Mouse (Mus musculus) naive thymus-derived CD4-positive, alpha-beta T cell, adult 2 months (primary cell): Measurements from ENCODE around the gene Pdzd9.
A peak's percentile ranks its signal among the peaks of the same experiment; 100 is the strongest.
"Not testable (repeated sequence)": the region's sequence is repeated elsewhere in the genome, so short reads cannot be mapped to it uniquely, and the experiment has no call there.

Source experiments
- DNase-seq: peaks from one replicate; pipeline ENCODE4 v3.0.0-alpha.2; 2011; ENCODE audit warnings: low read depth

Gene Pdzd9

GRCm38 (mm10) chr7:120670153-120670875 lies at the start of gene Pdzd9:
Gene Pdzd9, minus strand, starts transcription at chr7:120670343.
- DNase-seq, result peak; percentile 78

GRCm38 (mm10) chr7:120717261-120717660 lies 47.1 kb upstream of the Pdzd9 start:
- DNase-seq, result no peak

- not testable (repeated sequence) for DNase-seq
Measured at GRCm38 (mm10) chr7:120713951-120714350, 43.8 kb upstream of the Pdzd9 start.

GRCm38 (mm10) chr7:120713225-120713624 lies 43.1 kb upstream of the Pdzd9 start:
- no peak for DNase-seq

GRCm38 (mm10) chr7:120712071-120712470 lies 41.9 kb upstream of the Pdzd9 start:
- DNase-seq, result no peak

- no peak for DNase-seq
Measured at GRCm38 (mm10) chr7:120703888-120704287, 33.7 kb upstream of the Pdzd9 start.

- peak; percentile 27 for DNase-seq
Measured at GRCm38 (mm10) chr7:120699586-120699985, 29.4 kb upstream of the Pdzd9 start.

- DNase-seq, result no peak
Measured at GRCm38 (mm10) chr7:120696331-120696730, 26.2 kb upstream of the Pdzd9 start.

- DNase-seq, result peak; percentile 37
Measured at GRCm38 (mm10) chr7:120695641-120696040, 25.5 kb upstream of the Pdzd9 start.

- DNase-seq, result no peak
Measured at GRCm38 (mm10) chr7:120695196-120695595, 25.1 kb upstream of the Pdzd9 start.

GRCm38 (mm10) chr7:120693831-120694375 lies 23.8 kb upstream of the Pdzd9 start:
- DNase-seq, result peak; percentile 71

GRCm38 (mm10) chr7:120690634-120691033 lies 20.5 kb upstream of the Pdzd9 start:
- peak; percentile 47 for DNase-seq

GRCm38 (mm10) chr7:120685227-120685626 lies 15.1 kb upstream of the Pdzd9 start:
- DNase-seq, result no peak

- DNase-seq, result no peak
Measured at GRCm38 (mm10) chr7:120684731-120685161, 14.6 kb upstream of the Pdzd9 start.

GRCm38 (mm10) chr7:120682002-120682401 lies 11.9 kb upstream of the Pdzd9 start:
- no peak for DNase-seq

- DNase-seq, result no peak
Measured at GRCm38 (mm10) chr7:120679023-120679422, 8.9 kb upstream of the Pdzd9 start.

GRCm38 (mm10) chr7:120677764-120678531 lies 7.8 kb upstream of the Pdzd9 start:
- DNase-seq, result peak; percentile 40

GRCm38 (mm10) chr7:120677001-120677643 lies 7.0 kb upstream of the Pdzd9 start, which contains the start of gene Mosmo:
Gene Mosmo, plus strand, starts transcription at chr7:120677618.
- peak; percentile 78 for DNase-seq

- no peak for DNase-seq
Measured at GRCm38 (mm10) chr7:120671271-120671670, 1.1 kb upstream of the Pdzd9 start.

GRCm38 (mm10) chr7:120662079-120662478 lies 8.1 kb downstream of the Pdzd9 start:
- no peak for DNase-seq

GRCm38 (mm10) chr7:120647849-120648248 lies 22.3 kb downstream of the Pdzd9 start:
- no peak for DNase-seq

- DNase-seq, result peak; percentile 25
Measured at GRCm38 (mm10) chr7:120643217-120643616, 26.9 kb downstream of the Pdzd9 start.
